Mouse (Mus musculus) monocyte, adult 5-6 weeks (primary cell): ENCODE measurements around the gene Mbd6. TPM values are rescaled to one million over a fixed set of nuclear protein-coding genes. Genes with fewer than 3 reads are reported as not detected.
A peak's percentile ranks its signal among the peaks of the same experiment; 100 is the strongest.
"Not testable (repeated sequence)": the region's sequence is repeated elsewhere in the genome, so short reads cannot be mapped to it uniquely, and the experiment has no call there.

Source experiments
- ATAC-seq: fragments of 153-309, 156-312 bp; replicated peaks from 2 replicates; pipeline ENCODE4 v1.8.0; 2017; ENCODE audit warnings: mild to moderate bottlenecking; ENCODE audit not compliant: low TSS enrichment, insufficient number of reproducible peaks, severe bottlenecking, poor library complexity, low FRiP score
- total RNA-seq: library from RNA; stranded (forward); fragments of 200-1000, 200-491, 200-594 nt; gene quantifications from 3 replicates; pipeline ENCODE4 v1.2.3, GENCODE M21; 2017

Gene Mbd6
- total RNA-seq, 1 experiment from 2014 or later, result 4.2 TPM

DNA sequence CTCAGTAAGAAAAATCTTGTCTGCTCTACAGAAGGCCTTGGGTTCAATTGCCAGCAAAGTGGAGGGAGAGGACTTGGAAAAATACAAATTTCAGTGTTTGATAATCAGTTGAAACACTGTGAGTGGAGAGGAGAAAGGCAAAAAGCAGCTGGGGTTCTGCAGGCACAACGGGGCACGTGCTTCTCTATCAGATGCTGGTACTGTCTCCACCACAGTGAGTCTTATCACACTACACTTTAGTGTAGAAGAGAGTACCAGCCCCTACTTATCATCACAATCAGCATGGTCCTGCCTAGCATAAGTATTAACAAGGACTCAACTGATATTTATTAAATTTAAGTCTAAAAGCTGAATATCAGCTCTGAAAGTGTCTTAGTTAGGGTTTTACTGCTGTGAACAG lies 28.5 kb upstream of the Mbd6 start:
- no peak for ATAC-seq

DNA sequence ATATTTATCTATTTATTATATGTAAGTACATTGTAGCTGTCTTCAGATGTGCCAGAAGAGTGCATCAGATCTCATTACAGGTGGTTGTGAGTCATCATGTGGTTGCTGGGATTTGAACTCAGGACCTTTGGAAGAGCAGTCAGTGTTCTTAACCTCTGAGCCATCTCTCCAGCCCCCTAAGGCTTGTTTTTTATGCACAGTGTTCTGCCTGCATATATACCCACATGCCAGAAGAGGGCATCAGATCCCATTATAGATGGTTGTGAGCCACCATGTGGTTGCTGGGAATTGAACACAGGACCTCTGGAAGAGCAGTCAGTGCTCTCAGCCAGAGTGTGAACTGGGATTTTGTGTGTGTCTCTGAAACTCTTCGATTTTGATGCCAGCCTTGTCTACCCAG lies 26.1 kb upstream of the Mbd6 start:
- not testable (repeated sequence) for ATAC-seq

- ATAC-seq, result not testable (repeated sequence)
Measured at GRCm38 (mm10) chr10:127313516-127313915, 24.7 kb upstream of the Mbd6 start.

DNA sequence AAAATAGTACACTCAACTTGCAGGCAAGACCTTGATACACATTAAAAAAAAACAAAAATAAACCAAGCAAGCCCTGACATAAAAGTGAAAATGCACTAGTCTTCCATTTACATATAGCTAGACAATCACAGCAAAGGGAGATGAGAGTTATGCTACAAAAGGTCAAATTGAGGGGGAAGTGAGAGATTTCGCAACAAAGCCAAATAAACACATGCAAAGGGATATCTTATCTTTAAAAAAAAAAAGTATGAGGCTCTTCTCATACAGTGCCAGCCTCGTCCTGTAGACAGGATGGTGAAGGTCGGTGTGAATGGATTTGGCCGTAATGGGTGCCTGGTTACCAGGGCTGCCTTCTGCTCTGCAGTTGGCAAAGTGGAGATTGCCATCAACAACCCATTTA lies 24.0 kb upstream of the Mbd6 start:
- peak; percentile 40 for ATAC-seq

- ATAC-seq, result peak; percentile 68
Measured at GRCm38 (mm10) chr10:127312356-127312676, 23.5 kb upstream of the Mbd6 start.

- peak; percentile 91 for ATAC-seq
Measured at GRCm38 (mm10) chr10:127311476-127312355, 22.9 kb upstream of the Mbd6 start, which contains the start of gene Mars. Gene Mars (minus strand): TSS chr10:127311786.

- no peak; the same call in 1 of the 2 replicates for ATAC-seq
Measured at GRCm38 (mm10) chr10:127310523-127311475, 22.0 kb upstream of the Mbd6 start.

- not testable (repeated sequence) for ATAC-seq
Measured at GRCm38 (mm10) chr10:127309167-127309566, 20.3 kb upstream of the Mbd6 start.

- ATAC-seq, result no peak
Measured at GRCm38 (mm10) chr10:127303136-127303535, 14.3 kb upstream of the Mbd6 start.

DNA sequence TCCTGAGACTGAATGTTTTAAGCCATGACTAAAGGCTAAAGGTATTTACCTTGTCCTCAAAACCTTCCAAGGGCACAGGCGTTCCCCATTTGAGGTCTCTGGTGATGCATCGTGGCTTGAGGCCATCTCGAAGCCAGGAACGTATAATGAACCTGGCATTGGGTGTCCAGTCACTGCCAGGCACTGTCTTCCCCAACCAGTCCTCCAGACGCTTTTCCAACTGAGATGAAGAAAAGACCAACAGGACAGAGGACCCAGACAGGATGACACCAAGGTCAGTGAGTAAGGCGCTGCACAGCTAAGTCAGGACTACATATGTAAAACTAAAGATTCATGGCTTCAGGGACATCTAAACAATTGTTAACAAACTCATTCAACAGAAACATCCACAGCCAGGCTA lies 11.5 kb upstream of the Mbd6 start:
- no peak for ATAC-seq

GRCm38 (mm10) chr10:127297015-127297871 lies 8.4 kb upstream of the Mbd6 start:
- no peak for ATAC-seq

DNA sequence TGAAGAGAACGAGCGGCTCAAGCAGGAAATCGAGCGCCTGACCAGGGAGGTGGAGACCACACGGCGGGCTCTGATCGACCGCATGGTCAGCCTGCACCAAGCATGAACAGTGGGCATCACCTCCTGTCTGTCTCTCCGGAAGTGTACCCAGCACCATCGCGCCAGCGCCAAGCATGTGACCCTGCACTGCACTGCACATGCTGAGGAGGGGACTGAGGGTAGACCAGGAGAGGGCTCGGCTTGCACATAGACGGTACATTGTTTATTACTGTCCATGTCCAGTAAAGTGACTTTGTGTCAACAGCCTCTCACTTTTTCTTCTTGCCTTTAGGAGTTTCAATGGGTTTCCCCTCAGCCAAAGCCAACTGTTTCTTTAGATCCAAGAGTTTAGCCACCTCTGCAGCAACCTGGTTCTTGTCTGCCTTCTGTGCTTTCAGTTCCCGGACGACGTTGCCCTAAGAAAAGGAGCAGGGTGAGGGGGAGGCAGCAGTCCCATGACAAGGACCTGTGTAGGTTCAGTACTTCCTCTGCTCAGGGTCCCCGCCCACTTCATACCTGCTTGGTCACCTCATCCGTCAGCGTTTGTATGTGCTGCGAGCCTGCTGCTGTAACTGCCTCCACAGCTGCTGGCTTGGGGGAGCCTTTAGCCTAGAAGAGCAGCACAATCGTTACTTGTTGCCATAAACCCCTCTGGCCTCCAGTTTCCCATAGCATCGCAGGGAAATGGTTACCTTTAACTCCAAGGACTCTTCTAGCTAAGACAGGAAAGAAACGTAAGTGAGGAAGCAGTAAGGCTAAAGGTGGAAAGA lies 7.4 kb upstream of the Mbd6 start:
- ATAC-seq, result no peak

- ATAC-seq, result no peak
Measured at GRCm38 (mm10) chr10:127294895-127295510, 6.2 kb upstream of the Mbd6 start.

GRCm38 (mm10) chr10:127293590-127294113 lies 4.8 kb upstream of the Mbd6 start:
- ATAC-seq, result no peak

GRCm38 (mm10) chr10:127292987-127293538 lies 4.2 kb upstream of the Mbd6 start:
- ATAC-seq, result no peak

DNA sequence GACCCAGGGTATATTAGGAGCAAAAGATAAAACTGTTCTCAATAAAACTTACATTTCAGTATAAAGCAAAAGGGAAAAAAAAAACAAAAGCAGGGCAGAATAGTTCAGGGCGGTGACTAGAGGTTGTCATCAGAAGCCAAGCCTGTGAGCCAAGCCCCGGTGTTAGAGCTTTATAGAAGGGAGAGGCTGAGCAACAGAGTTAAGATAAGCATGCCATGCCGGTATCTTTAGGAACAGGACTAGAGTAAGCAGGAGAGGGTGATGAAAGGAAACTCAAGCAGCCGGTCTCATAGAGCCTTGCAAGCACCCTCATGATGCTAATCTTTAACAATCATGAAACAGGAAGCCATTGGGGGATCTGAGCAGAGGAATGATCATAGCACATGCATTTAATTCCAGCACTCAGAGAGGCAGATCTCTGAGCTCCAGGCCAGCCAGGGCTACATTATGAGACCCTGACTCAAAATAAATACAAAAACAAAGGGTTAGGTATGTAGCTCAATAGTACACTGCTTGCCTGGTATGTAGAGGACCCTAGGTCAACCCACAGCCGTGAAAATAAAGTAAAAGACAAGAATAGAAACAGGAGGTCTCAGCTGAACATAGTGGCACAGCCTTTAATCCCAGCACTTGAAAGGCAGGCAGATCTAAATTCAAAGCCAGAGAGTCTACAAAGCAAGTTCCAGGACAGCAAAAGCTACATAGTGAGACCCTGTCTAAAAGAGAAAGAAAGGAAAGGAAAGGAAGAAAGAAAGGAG lies 3.2 kb upstream of the Mbd6 start:
- no peak for ATAC-seq
